Mouse (Mus musculus) adrenal gland, postnatal 14 days (tissue): Measurements from ENCODE around the gene A930033H14Rik. TPM values are rescaled to one million over a fixed set of nuclear protein-coding genes. Genes with fewer than 3 reads are reported as not detected.

Experiments
- DNase-seq: peaks from one replicate; pipeline ENCODE4 v3.0.0; 2021; ENCODE audit warnings: mixed read lengths
- total RNA-seq: library from RNA; stranded (reverse); gene quantifications from 2 replicates; pipeline ENCODE4 v1.2.3, GENCODE M21; 2021

The A930033H14Rik gene
- total RNA-seq, 1 experiment from 2014 or later, result 2.4 TPM

- no peak for DNase-seq
Measured at GRCm38 (mm10) chr10:69237185-69237584, 24.3 kb upstream of the A930033H14Rik start.

- DNase-seq, result no peak
Measured at GRCm38 (mm10) chr10:69225951-69226350, 13.1 kb upstream of the A930033H14Rik start.

GRCm38 (mm10) chr10:69225471-69225870, 12.6 kb upstream of the A930033H14Rik start:
- DNase-seq, result no peak

DNA sequence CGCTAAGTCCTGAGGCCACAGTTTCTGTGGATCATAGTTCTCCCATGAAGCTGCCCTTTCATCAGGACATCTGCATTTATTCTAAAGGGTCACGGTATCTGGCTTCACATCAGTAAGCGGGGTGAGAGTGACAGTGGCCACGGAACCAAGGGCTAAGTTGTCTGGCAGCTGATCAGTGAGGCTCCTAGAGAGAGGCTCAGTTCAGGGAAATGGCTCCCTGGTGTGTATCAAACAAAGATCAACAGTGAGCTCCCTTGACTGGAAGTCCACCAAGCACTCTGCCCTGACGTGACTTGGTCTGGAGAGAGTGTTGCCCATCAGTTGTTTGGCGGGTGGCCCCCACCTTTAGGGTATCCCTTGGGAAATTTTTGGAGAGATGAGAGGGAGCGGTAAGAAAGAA, 11.4 kb upstream of the A930033H14Rik start:
- no peak for DNase-seq

DNA sequence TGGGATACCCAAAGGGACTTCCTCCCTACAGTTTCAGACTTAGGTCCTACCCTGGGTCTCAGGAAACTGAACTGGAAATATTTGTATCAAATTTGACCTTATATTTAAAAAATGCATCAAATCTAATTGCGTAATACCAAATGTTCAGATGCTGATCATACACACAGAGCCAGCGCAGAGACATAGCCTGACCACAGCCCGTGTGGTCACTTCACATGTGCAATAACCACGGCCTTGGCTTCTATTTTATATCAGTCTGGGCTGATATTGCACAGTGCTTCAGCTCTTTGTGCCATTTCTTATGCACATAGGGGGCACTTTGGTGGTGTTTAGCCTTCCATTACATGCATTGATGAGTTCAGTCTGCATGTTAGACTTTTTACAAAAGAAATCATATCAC, 10.3 kb upstream of the A930033H14Rik start:
- no peak for DNase-seq

- DNase-seq, result no peak
Measured at GRCm38 (mm10) chr10:69221955-69222354, 9.1 kb upstream of the A930033H14Rik start.

DNA sequence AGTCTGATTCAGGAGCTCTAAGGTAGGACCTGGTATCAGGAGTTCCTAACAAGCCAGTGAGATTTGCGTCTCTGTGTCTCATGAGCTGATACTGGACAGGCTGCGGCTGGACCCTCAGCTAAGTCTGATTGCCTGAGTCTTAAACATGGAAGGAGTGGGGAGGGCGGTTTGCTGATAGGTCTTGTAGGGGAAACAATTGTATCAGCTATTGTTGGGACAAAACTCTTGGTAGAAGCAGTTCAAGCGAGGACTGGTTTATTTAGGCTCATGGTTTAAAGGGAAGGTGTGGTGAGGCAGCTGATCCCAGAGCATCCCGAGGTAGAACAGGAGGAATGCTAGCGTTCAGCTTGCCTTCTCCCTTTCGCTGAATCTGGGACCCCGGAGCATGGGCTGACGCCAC, 8.2 kb upstream of the A930033H14Rik start:
- DNase-seq, result no peak

DNA sequence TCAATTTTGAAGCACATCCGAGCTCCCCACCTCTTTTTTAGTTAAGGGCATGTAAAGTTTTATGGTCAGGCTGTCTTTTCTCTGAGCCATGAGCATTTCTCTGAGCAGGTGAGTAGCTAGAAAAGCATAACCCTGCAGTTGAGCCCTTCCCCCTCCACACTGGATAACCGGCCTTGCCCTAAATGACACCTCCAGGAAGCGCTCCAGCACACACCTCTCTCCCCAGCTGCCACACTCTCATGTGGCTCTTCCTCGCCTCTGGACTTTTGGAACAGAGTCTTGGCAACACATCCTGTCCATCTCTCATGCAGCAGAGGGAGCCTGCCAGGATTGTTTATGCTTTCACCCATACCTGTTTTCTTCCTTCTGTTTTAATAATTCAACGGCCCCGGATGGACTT, 7.4 kb upstream of the A930033H14Rik start:
- no peak for DNase-seq

DNA sequence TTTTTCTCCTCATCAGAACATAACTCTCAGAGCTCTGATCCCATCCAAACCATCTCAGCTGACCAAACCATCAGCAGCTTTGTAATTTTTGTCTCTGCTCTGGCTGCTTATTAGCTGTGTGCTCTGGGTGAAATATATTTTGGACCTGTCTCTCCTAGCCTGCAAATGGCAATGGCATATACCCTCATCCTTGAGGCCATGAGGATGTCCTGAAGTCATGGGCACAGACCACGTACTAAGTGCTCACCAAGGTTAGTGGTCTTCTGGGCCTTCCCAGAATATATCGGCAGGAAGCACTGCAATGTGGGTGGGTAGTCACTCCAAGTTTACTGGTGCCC, 6.4 kb upstream of the A930033H14Rik start:
- DNase-seq, result no peak

- DNase-seq, result peak; percentile 42
Measured at GRCm38 (mm10) chr10:69218458-69219288, 5.8 kb upstream of the A930033H14Rik start.

- no peak for DNase-seq
Measured at GRCm38 (mm10) chr10:69217127-69217690, 4.3 kb upstream of the A930033H14Rik start.

- no peak for DNase-seq
Measured at GRCm38 (mm10) chr10:69213986-69214385, 1.1 kb upstream of the A930033H14Rik start.

DNA sequence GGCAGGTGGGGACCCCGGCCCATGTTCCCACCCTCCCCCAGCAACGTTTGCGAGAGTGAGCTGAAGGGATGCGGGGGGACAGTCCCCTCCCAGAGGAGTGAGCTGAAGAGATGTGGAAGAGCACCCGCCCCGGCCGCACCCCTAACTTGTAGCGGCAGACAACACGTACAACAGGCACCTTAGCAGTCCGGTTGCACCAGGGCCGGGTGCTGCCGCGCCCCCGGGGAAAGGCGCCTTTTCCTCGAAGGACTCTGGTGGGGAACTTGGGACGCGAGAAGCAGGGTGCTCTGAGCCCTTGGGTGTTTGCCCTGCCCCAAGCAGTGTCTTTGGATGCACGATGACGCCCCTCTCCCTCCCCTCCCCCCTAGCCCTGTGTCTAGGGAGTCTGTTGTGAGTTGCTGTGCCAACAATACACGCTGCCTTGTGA, 566 bp upstream of the A930033H14Rik start:
- DNase-seq, result no peak

DNA sequence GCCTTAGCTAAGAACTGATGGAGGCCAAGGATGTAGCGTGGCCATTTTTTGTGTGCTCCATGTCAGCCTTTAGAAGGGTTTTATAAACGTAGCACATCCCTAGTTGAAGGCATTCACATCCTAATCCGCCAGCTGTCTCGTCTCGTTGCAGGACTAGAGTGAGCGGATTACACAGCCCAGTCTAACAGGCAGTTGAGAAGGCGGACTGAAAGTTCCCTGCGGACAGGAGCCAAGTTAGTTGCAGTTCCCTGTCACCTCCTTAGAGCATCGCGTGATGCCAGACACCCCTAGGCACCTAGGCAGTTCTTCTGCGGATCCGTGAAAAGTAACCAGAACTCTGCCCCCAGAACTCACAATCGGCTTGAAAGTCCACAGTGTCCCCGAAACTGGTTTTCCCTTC, 922 bp downstream of the A930033H14Rik start:
- peak; percentile 55 for DNase-seq

DNA sequence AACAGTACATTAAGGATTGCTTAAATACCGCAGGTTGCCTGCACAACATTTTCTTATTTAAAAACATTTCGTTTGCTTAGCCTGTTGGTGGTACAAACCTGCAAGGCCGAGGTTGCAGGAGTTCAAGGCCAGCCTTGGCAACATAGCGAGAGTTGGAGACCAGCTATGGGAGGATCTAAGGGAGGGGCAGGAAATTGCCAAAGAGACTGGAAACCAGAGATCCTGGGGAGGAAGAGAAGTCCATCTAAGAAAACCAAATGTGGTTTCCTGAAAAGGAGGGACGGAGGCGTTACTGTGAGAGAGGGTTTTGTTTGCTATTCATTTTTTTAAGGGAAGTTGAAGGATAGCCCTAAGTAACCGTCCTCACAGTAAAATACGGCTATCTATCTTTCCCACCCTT, 1.3 kb downstream of the A930033H14Rik start:
- DNase-seq, result peak; percentile 79

GRCm38 (mm10) chr10:69210659-69211058, 2.2 kb downstream of the A930033H14Rik start:
- DNase-seq, result no peak

- DNase-seq, result no peak
Measured at GRCm38 (mm10) chr10:69210006-69210405, 2.9 kb downstream of the A930033H14Rik start.

GRCm38 (mm10) chr10:69208705-69209104, 4.2 kb downstream of the A930033H14Rik start:
- no peak for DNase-seq

DNA sequence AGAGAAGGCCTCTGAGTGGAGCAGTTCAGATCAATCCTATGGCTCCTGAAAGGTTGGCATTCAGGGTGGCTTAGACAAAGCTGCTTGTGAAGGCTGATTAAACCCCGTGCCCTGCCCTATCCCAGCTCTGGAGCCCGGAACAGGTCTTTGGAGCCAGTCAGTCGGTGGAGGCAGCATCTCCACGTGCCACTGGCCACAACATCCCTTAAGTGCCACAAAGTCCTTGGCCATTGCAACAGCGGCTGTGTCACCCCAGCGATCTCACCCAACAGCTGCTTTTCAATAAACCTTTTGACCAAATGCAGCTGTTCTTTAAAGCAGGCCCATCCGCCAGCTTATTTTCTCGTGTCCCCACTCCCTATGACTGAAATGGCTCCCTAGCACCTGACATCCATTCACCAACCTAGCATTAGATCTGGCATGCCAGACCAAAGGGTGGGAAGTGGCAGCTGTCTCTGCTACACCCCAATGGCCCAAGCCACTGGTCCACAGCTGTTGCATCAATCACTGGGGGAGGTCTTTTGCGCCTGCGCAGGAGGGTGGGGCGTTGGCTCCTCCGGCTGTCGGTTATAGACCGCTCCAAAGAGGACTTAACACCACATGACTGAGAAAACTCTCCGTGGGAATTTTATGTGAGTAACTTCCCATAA, 4.8 kb downstream of the A930033H14Rik start:
- no peak for DNase-seq

DNA sequence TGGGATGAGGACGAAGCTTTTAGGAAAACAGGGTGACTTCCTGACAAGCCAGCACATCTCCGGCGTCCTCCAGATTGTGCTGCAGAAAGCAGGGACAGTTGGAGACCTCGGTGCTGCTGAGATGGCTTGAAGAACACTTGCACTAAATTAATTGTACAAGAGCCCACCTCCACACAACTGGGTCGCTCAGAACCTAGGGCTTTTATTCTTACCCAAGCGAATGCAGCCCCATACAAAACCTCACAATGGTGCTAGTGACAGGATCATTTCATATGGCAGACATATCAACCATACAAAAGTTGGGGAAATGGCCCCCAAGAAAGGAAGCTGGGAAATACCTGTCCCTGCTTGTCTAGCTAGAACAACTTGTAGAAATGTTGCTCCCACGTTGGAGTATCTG, 5.4 kb downstream of the A930033H14Rik start:
- no peak for DNase-seq

DNA sequence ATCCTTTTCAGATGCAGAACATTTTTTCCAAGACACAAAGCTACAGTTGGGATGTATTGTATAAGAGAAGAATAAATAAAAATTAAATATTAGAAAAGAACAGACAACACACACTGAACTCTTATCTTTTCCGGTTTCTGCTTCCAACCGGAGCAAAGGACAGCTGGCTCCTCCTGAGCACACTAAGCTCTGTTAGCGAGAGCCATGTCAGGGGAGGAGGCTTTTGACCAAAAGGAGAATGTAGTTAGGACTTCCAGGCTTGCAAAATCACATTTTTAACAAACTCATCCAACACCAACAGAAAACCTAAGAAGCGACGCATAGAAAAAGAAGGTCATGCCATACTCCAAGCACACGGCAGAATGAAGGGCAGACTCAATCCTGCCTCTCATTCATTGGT, 6.8 kb downstream of the A930033H14Rik start:
- no peak for DNase-seq

GRCm38 (mm10) chr10:69204677-69205400, 8.1 kb downstream of the A930033H14Rik start:
- peak; percentile 36 for DNase-seq

DNA sequence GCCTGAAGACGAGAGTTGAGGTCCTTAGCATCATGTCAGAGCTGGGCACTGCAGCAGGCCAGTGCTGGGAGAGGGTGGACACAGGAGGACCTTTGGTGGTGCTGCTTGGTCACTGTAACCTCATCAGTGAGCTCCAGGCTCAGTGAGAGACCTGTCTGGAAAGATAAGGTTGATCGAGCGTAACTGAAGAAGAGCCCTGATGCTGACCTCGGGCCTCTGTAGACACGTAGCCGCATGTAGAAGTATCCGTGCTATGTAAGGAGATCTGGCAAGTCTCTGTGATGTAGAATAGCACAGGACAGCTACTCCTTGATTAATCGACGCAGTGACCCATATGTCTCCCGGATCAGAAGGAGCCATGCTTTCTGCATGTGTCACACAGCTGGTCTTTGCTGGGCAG, 19.2 kb downstream of the A930033H14Rik start:
- DNase-seq, result no peak
